Mouse (Mus musculus) embryo, embryonic 10 days (tissue): ENCODE measurements around the gene Ankrd33b.

Source experiments
- DNase-seq: peaks from one replicate; pipeline ENCODE4 v3.0.0-alpha.2; 2015; ENCODE audit warnings: low spot score

Ankrd33b gene

GRCm38 (mm10) chr15:31337983-31338382 is 29.5 kb downstream of the Ankrd33b start:
- no peak for DNase-seq

DNA sequence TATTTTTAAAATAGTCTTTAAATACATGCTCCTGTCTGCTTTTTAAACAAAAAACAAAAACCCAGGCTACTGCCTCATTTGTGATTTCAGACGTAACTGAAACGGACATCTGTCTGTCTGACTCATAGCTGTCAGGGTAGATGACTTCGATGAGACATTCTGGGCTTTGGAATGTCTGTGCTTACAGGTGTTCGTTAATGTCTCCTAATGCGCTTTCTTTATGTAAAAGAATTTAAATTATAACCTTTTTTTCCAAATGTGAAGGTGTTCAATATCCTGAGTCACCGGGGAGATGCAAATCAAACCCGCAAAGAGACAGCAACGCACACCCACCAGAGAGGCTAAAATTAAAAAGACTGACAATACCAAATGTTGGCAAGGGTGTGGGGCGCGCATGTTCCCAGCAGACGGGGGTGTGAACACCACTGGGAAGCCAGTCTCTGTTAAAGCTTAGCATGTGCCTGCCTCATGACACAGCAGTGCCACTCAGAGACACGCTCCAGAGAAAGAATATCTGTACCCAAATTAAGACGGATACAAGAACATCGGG is 30.3 kb downstream of the Ankrd33b start:
- no peak for DNase-seq

- DNase-seq = no peak
Observed at GRCm38 (mm10) chr15:31336685-31337084, 30.8 kb downstream of the Ankrd33b start.

GRCm38 (mm10) chr15:31334829-31335228 is 32.7 kb downstream of the Ankrd33b start:
- DNase-seq = no peak

- no peak for DNase-seq
Observed at GRCm38 (mm10) chr15:31332541-31333163, 34.9 kb downstream of the Ankrd33b start.

- DNase-seq = no peak
Observed at GRCm38 (mm10) chr15:31331742-31332141, 35.8 kb downstream of the Ankrd33b start.

- DNase-seq = no peak
Observed at GRCm38 (mm10) chr15:31328082-31328614, 39.4 kb downstream of the Ankrd33b start.

GRCm38 (mm10) chr15:31325660-31326354 is 41.7 kb downstream of the Ankrd33b start:
- DNase-seq = no peak

DNA sequence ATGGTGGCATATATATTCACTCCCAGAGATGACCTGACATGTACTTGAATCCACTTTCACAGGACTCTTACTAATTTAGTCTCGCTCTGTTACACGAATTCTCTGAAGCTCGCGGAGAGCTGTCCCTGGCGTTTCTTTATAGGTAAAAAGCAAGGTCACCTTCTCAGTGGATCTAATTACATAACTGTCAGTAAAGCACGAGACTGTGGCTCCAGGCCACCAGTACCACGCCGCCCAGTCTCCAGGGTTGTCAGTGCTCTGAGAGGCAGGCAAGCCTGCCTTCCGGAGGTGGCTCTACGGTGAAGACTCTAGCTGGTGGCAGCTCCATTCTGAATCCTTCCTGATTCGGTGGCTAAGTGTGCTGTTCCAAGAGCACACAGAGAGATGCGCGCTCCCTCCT is 43.0 kb downstream of the Ankrd33b start:
- DNase-seq = no peak

- DNase-seq = no peak
Observed at GRCm38 (mm10) chr15:31323684-31324083, 43.8 kb downstream of the Ankrd33b start.

DNA sequence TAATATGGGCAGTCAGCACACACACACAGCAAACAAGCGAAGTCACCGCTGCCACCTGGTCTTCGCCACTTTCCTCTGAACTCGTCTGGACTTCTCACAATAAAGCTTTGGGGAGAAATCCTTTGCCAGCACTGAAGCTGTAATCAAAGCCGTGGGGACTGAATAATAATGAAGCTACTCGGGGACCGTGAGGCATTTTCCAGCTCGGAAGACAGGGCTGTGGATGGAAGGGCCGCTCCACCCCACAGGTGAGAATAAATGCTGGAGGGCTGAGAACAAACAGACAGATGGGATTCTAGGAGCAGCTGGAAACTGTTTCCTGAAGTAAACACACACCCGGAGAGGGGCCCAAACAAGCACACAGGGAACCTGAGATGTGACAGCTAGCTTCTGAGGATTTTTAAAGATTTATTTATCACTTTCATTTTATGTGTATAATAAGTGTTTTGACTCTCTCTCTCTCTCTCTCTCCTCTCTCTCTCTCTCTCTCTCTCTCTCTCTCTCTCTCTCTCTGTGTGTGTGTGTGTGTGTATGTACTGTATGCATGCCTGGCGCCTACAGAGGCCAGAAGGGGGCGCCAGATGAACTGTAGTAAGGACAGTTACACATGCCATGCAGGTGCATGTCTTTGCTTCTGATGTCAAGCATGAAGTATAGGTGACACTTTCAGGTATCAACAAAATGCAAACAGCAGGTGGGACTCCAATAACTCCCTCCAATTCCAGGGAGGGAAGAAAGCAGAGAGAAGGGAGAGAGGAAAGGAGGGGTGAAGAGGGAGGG is 46.7 kb downstream of the Ankrd33b start:
- DNase-seq = no peak

- DNase-seq = peak; percentile 28
Observed at GRCm38 (mm10) chr15:31319046-31319445, 48.5 kb downstream of the Ankrd33b start.

DNA sequence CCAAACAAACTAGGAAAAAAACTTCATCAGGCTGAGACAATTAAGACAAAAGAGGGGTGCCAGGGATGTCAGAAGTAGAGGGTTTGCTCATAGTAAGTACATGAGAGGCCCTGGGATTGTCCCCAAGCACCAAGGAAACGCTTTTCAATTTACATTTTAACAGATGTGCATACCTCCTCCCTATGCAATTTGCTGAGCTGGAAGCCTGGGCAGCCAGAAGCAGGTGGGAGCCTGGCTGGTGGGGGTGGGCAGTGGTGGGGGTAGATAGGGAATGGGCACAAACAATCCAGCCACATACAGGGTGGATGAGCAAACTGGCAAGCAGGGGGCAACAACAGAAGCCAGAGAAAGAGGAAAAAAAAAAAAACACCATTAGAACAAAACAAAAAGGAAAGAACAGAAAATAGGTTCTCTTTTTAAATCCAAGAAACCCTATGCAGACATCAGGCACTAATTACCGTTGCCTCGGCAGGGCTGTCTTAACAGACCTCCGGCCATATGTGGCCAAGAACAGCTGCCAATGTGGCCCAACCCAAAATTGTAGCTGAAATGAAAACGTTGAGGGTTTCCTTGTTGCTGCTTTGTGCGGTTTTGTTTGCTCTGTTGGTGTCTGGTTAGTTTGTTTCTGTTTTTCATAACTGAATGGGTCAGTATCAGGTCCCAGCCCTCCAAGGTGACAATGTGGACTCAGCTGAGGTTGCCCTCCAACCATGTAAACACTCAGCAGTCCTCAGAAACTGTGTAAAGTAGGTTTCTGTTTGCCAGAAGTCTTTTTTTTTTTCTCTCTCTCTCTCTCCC is 49.2 kb downstream of the Ankrd33b start:
- no peak for DNase-seq

- no peak for DNase-seq
Observed at GRCm38 (mm10) chr15:31317056-31317805, 50.3 kb downstream of the Ankrd33b start.

- DNase-seq = peak; percentile 88
Observed at GRCm38 (mm10) chr15:31315630-31316231, 51.8 kb downstream of the Ankrd33b start.

DNA sequence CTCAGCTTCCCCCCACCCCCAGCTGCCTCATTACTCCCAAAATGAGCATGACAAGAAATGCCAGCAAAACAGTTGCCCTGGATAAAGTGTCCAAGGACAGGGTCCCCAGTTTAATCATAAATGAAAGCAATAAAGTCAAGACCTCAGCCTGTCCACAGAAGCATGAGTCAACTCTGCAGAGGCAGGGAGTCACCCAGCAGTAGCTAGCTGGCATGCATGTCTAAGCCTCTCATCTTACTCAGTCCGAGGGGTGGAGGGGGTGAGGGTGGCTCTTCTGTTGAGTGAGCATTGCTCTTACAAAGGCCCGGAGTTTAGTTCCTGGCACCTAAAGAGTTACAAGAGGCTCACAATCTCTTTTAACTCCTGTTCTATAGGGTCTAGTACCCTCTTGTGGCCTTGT is 55.5 kb downstream of the Ankrd33b start:
- DNase-seq = no peak

GRCm38 (mm10) chr15:31309526-31309925 is 58.0 kb downstream of the Ankrd33b start:
- DNase-seq = peak; percentile 17

DNA sequence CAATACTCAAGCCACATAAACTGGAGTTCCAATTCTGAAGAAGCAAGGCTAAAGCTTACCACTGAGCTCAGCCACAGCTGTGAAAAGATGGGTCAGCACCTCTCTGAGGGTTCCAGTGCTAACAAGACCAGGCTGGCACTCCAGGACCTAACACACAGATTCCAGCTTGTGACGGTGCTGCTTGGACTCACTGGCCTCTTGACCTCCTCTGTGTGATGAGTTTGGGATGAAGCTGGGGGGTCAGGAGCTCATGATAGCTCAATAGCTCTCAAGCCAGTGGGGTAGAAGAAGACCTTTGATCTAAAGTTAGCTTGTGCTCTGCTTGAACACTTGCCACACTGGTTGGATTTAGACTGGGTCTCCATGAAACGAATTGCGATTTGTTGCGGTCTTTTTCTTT is 60.8 kb downstream of the Ankrd33b start:
- peak; percentile 14 for DNase-seq

DNA sequence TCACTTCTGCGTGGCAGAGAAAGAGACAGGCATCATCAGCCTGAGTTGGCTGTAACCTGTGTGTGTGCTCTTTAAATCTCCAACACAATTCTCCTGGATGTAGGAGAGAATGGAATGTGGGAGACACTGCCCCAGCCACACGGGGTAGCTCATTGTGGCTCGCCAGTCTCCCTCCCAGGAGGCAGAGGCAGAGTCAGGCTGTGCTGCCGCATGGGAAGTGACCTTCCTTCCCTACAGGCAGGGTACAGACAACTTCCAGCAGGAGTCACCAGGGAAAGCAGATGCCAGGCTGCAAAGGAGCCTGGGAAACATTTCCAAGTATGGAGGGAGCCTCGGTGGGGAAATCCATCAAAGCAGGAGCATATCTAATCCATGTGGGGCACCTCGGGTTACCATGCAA is 62.3 kb downstream of the Ankrd33b start:
- no peak for DNase-seq

GRCm38 (mm10) chr15:31304302-31304701 is 63.2 kb downstream of the Ankrd33b start:
- DNase-seq = no peak
